Mouse (Mus musculus): ENCODE data around the gene Scarb1.

The Scarb1 gene

GRCm38 (mm10) chr5:125331811-125332210 lies 9.1 kb downstream of the Scarb1 start:
- no peak for DNase-seq (ENCODE audit: low spot score)

- no peak for DNase-seq (ENCODE audit: low spot score)
Observed at GRCm38 (mm10) chr5:125331094-125331493, 9.8 kb downstream of the Scarb1 start.

GRCm38 (mm10) chr5:125330656-125331055 lies 10.2 kb downstream of the Scarb1 start:
- DNase-seq (ENCODE audit: low spot score): no peak

GRCm38 (mm10) chr5:125330191-125330590 lies 10.7 kb downstream of the Scarb1 start:
- DNase-seq (ENCODE audit: low spot score): no peak

GRCm38 (mm10) chr5:125327596-125328385 lies 13.1 kb downstream of the Scarb1 start:
- no peak for DNase-seq (ENCODE audit: low spot score)

DNA sequence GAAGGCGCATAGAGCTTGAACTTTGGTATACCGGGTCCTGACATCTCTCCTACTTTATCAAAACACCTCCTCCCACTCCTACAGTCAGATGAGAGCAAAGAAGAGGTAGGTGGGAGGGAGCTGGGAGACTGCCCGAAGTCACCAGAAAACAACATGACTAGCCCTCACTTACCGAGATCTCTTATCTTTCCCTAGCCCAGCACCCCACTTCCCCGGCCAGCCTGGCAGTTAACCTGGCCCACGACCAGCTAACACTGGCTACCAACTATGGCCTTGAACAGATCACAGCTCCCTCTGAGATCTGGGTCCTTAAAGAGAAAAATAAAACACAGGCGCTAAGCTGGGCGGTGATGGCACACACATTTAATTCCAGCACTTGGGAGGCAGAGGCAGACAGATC lies 14.5 kb downstream of the Scarb1 start:
- DNase-seq (ENCODE audit: low spot score): no peak

GRCm38 (mm10) chr5:125325931-125326330 lies 15.0 kb downstream of the Scarb1 start:
- DNase-seq (ENCODE audit: low spot score): no peak

GRCm38 (mm10) chr5:125325285-125325684 lies 15.6 kb downstream of the Scarb1 start:
- no peak for DNase-seq (ENCODE audit: low spot score)

GRCm38 (mm10) chr5:125323939-125324480 lies 16.9 kb downstream of the Scarb1 start:
- DNase-seq (ENCODE audit: low spot score): no peak

GRCm38 (mm10) chr5:125323128-125323527 lies 17.8 kb downstream of the Scarb1 start:
- DNase-seq (ENCODE audit: low spot score): no peak

DNA sequence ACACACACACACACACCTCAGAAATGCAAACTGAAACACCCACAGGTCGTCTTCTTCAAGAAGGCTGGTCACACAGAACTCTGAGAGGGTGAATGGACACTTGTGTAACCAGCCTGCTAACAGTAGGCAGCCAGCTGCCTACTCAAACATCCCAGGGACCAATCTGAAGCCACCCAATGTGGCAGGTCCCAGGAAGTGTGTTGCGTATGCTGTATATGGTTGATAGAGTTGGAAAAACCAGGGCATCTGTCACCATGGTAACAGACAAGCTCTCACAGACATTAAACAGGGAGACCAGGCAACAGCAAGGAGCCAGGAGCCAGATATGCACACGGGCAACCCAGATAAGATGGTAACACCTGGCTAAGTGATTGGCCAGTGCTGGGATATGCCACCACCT lies 19.1 kb downstream of the Scarb1 start:
- no peak for DNase-seq (ENCODE audit: low spot score)

DNA sequence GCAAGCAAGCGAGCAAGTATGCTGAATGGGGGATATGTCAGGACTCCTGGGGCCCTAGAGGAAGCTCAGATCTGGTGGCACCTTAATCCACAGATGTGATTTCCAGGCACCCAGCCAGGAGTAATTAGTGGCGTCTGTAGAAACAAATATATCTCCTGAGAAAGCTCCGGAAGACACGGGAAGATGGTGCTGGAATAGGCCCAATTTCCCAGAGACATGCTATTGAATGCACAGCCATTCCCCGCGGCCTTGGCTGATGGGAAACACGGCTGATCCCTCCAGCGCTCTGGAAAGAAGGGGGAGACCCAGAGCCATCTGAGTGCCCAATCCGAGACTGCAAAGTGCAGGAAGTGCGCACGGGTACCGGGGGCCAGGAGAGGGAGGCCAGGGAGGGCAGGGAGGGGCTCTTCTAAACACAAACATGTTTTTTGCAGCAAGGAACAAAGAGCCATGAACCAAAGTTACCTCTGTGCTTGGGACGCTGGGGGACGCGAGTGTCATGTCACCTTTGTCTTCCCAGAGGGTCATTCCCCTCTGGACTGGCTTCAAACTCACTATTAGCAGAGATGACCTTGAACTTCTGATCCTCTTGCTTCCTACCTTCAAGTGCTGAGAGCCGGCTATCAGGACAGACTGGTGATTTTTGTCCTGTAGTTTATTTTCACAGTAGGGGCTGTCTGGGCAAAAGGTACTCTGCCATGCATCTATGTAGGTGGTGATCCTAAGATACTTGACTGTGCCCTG lies 21.7 kb downstream of the Scarb1 start:
- DNase-seq (ENCODE audit: low spot score): no peak

DNA sequence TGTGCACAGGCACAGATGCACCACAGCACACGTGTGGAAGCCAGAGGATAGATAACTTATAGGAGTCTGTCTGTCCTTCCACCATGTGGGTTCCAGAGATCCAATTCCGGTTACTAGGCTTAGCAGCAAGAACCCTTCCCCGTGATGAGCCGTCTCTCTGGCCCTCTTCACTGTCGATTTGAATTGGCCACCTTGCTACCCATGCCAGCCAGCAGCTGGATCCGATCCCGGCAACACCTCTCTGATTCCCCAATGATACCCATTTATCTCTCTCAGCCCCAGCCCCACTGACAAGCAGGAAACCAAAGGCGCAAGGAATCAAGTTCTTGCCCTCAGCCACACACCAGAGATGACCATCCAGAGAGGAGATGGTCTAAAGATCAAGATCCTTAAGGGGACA lies 22.9 kb downstream of the Scarb1 start:
- DNase-seq (ENCODE audit: low spot score): no peak

DNA sequence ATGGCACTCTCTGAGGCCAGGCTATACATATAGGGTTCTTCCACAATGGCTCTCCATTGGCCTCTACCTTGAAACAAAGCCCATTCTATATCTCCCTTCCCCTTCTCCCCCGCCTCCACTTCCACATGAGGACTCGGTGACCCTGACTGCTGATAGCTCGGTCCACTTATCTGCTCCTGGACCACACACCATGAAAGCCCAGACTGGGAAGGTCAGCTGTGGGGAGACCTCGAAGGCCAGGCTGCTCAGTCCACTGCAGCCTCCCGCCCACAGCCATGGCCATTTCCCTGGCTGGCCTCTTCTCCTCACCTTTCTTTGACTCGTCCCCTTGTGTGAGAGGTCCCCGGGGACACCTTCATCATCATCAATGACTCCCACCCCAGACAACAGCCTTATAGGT lies 23.6 kb downstream of the Scarb1 start:
- DNase-seq (ENCODE audit: low spot score): no peak

DNA sequence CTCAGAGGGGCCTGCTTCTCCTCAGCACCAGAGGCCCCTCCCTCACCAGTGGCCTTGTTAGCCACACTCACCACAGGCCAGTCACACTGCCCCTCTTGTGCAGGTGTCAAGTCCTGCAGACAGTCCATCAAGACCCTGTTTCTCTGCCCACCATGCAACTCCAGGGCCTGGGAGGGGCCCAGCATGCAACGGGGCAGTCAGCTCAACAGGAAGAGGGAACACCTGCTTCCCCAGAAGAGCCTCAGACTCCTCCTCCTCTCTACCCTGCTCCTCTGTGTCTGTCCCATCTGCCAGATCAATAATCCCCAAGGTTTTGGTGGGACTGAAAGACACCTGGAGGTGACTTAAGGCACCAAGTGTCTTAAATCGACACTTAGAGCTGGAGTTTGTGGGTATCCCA lies 24.1 kb downstream of the Scarb1 start:
- no peak for DNase-seq (ENCODE audit: low spot score)

DNA sequence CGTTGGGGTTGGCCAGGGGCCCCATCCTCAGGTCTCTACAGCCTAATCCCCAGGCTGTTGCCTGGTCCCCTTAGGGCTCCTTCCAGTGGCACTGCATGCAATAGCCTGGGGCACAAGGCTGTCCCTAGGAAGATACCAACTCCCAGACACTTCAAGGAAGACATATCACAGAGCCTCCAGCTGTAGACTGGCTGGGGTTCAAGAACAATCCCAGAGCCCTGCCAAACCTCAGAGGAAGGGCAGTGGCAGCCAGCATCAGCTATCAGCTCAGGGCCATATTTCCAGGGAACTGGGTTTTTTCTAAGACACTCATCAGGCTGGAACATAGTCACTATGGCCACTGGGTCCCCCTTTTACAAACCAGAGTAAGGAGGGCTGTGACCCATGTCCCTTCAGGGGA lies 25.8 kb downstream of the Scarb1 start:
- DNase-seq (ENCODE audit: low spot score): no peak

DNA sequence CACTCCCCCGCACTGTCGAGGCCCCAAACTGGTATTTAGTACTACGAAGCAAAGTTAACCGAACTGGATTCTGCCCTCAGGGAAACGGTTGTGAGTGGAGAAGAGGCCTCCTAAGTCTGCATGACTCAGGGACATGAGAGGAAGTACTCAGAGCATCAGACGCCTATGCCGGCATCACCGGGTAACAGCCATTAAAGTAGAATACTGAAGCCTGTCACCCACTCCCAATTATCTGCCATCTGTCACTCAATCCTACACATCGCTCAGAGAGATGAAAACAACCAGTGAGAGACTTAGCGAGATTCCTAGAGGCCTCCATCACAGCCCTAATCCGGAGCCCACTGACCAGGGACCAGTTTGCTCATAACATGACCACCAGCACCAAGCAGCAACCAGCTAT lies 26.9 kb downstream of the Scarb1 start:
- DNase-seq (ENCODE audit: low spot score): no peak

GRCm38 (mm10) chr5:125312970-125313597 lies 27.8 kb downstream of the Scarb1 start:
- no peak for DNase-seq (ENCODE audit: low spot score)

DNA sequence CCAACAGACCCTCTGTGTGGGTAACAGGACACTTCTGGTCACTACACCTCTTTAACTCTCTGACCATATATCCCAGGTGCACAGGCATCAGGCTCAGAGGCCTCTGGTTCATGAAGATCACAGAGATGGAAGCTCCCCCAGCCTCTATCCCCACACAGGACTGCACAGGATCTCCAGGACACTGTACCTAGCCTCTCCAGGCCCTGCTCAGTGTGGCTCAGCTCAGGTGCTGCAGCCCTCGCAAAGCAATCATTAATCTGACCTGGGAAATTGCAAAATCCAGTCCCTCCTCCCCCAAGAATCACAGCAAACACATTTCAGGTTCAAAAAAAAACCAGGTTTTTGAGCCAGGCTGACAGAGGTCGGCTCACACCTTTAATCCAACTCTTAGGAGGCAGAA lies 29.9 kb downstream of the Scarb1 start:
- DNase-seq (ENCODE audit: low spot score): no peak

- DNase-seq (ENCODE audit: low spot score): no peak
Observed at GRCm38 (mm10) chr5:125309193-125309592, 31.7 kb downstream of the Scarb1 start.

GRCm38 (mm10) chr5:125306824-125307223 lies 34.1 kb downstream of the Scarb1 start:
- no peak for DNase-seq (ENCODE audit: low spot score)

DNA sequence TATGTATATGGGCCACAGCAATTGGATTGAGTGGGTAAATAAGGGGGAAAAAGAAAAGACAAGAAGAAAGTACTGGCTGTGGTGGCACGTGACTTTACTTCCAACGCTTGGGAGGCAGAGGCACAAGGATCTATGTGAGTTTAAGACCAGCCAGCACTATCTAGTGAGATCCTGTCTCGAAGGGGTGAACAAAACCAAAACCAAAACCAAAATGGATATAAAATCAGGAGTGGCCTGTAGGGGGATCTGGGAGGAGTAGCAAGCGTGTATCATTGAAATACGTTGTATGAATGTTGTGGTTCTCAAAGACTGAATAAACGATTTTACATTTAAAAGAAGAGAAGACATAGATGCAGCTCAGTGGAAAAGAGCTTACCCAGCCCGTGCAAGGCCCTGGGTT lies 34.5 kb downstream of the Scarb1 start:
- no peak for DNase-seq (ENCODE audit: low spot score)
